Mouse (Mus musculus) heart, embryonic 16.5 days (tissue): ENCODE data around the gene Acsbg2. TPM values are rescaled to one million over a fixed set of nuclear protein-coding genes. Genes with fewer than 3 reads are reported as not detected.
A peak's percentile ranks its signal among the peaks of the same experiment; 100 is the strongest.
"Not testable (repeated sequence)": the region's sequence is repeated elsewhere in the genome, so short reads cannot be mapped to it uniquely, and the experiment has no call there.

Source experiments
- ATAC-seq: fragments of 200-750 bp; cut with Nextera tagmentation; replicated peaks from 2 replicates; pipeline ENCODE4 v1.8.0; 2017; ENCODE audit warnings: moderate number of reproducible peaks; ENCODE audit not compliant: insufficient read depth, low FRiP score; ENCODE audit errors: extremely low read depth
- H3K27ac ChIP-seq: fragments of 300-500 bp; sonication (generic); 2 replicates; pipeline ENCODE4 v1.5.1; 2014; ENCODE audit warnings: mild to moderate bottlenecking, low read length, control low read depth, moderate library complexity
- H3K27me3 ChIP-seq: fragments of 300-500 bp; sonication (generic); 2 replicates; pipeline ENCODE4 v1.6.1; 2014; ENCODE audit warnings: low read length, mixed read lengths; ENCODE audit not compliant: control insufficient read depth, insufficient read depth
- H3K36me3 ChIP-seq: fragments of 300-500 bp; sonication (generic); 2 replicates; pipeline ENCODE4 v1.6.1; 2014; ENCODE audit not compliant: control insufficient read depth, insufficient read depth
- H3K4me1 ChIP-seq: fragments of 300-500 bp; sonication (generic); 2 replicates; pipeline ENCODE4 v1.6.1; 2014; ENCODE audit warnings: low read length, mixed read lengths; ENCODE audit not compliant: control insufficient read depth, insufficient read depth
- H3K4me2 ChIP-seq: fragments of 300-500 bp; sonication (generic); 2 replicates; pipeline ENCODE4 v1.6.1; 2014; ENCODE audit warnings: low read depth, mild to moderate bottlenecking, control low read depth, low read length
- H3K4me3 ChIP-seq: fragments of 300-500 bp; sonication (generic); 2 replicates; pipeline ENCODE4 v1.5.1; 2014; ENCODE audit warnings: mild to moderate bottlenecking, control low read depth, low read length
- H3K9ac ChIP-seq: fragments of 300-500 bp; sonication (generic); 2 replicates; pipeline ENCODE4 v1.6.1; 2014; ENCODE audit warnings: low read length, control low read depth
- H3K9me3 ChIP-seq: fragments of 300-500 bp; sonication (generic); replicated peaks from 2 replicates; pipeline ENCODE4 v1.6.1; 2016; ENCODE audit warnings: low read length; ENCODE audit not compliant: control insufficient read depth
- WGBS: fragments of 180-500 bp; shearing (Covaris S2); extraction: QIAGEN DNeasy Blood & Tissue Kit; methylation state at CpG from one replicate; pipeline ENCODE4 v1.1.7; 2014; 5-methylcytosine and 5-hydroxymethylcytosine counted together
- polyA plus RNA-seq: library from polyadenylated mRNA; unstranded; fragments of >200 nt; fragmentation: Nextera tagmentation; extraction: Ambion mirVana; gene quantifications from 2 replicates; pipeline ENCODE4 v1.2.1, GENCODE M21; 2015

Acsbg2 gene
- not detected in 2 replicates for polyA plus RNA-seq

DNA sequence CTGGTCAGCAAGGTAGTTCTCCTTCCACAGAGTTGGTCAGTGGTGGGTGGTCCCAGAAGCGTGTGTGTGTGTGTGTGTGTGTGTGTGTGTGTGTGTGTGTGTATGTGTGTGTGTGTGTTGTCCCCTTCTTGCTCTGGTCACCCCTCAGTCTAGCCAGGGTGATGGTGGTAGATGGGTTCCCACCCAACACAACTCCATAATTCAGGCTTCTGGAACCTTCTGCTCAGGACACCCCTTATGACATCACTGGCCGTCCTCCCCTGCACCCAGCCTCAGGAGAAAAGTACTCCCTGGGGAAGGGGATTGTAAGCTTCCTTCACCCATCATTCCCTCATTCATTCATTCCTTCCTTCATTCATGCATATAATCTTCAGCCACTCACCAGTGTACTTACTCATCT lies at the start of gene Acsbg2:
Gene Acsbg2, minus strand, starts transcription at position 211 of the 400 bp plus-strand sequence.
- no peaks in the 10 kb centered on the region for H3K36me3 ChIP-seq
- ATAC-seq = no peak
- H3K9me3 ChIP-seq = no peaks in the 10 kb centered on the region
- H3K9ac ChIP-seq = no peak within 1 kb of the TSS
- no peaks in the 10 kb centered on the region for H3K4me1 ChIP-seq
- H3K4me3 ChIP-seq = no peak within 1 kb of the TSS
- no peaks in the 10 kb centered on the region for H3K27me3 ChIP-seq
- WGBS = 85% methylated on average over 2 of the region's 2 CpGs
- H3K4me2 ChIP-seq = no peak within 1 kb of the TSS
- no peak within 1 kb of the TSS for H3K27ac ChIP-seq

DNA sequence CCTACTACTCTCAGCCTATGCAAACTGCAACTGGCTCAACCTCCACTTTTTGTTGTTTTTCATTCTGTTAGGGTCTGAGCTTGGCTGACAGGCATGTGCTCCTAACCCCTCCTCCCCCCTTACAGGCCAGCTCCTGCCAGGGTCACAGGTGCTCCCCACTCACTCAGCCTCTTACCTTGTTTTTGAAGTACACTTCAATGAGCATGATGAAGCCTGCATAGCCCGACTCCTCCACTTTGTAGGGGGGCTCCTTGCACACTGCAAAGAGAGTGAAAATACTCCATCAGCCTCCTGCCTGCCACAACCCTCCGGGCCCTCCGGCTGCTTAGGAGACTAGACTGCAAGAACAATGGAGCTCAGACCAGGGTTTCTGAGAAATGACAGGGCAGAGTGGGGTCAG lies 45.5 kb upstream of the Acsbg2 start:
- H3K36me3 ChIP-seq = peaks cover 14% of the 10 kb centered on the region
- H3K4me1 ChIP-seq = no peaks in the 10 kb centered on the region
- 87% methylated on average over 3 of the region's 3 CpGs for WGBS
- H3K9ac ChIP-seq = no peak overlapping the region
- H3K27ac ChIP-seq = no peak overlapping the region
- no peaks in the 10 kb centered on the region for H3K9me3 ChIP-seq
- H3K27me3 ChIP-seq = no peaks in the 10 kb centered on the region
- no peak for ATAC-seq
- no peak overlapping the region for H3K4me2 ChIP-seq
- H3K4me3 ChIP-seq = no peak overlapping the region

DNA sequence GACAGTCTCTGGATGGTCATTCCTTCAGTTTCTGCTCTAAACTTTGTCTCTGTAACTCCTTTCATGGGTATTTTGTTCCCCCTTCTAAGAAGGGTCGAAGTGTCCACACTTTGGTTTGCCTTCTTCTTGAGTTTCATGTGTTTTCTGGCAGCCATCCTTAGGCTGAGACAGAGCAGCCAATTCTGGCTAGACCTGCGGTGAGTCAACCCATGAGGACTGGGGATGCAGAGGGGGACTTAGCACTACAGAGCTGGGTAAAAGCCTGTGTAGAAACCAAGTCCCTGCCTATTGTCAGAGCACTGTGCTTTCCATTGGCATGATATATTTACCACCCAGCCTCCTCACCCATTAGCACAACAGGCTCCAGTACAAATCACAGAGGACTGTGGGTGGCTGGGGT lies 42.9 kb upstream of the Acsbg2 start:
- no peak overlapping the region for H3K27ac ChIP-seq
- no peak overlapping the region for H3K4me3 ChIP-seq
- H3K4me2 ChIP-seq = no peak overlapping the region
- no peak overlapping the region for H3K9ac ChIP-seq
- H3K27me3 ChIP-seq = no peaks in the 10 kb centered on the region
- 82% methylated on average over 2 of the region's 2 CpGs for WGBS
- H3K36me3 ChIP-seq = peaks cover 9% of the 10 kb centered on the region; the same call in 1 of the 2 replicates
- H3K4me1 ChIP-seq = no peaks in the 10 kb centered on the region
- ATAC-seq = no peak
- H3K9me3 ChIP-seq = no peaks in the 10 kb centered on the region

GRCm38 (mm10) chr17:56913444-56913843 lies 39.2 kb upstream of the Acsbg2 start:
- Histone ChIP-seq H3K9ac (no peak overlapping the region), H3K36me3 (peaks cover 6% of the 10 kb centered on the region), H3K27ac (no peak overlapping the region), H3K4me2 (no peak overlapping the region), H3K9me3 (no peaks in the 10 kb centered on the region), H3K4me3 (no peak overlapping the region), H3K4me1 (peaks cover under 1% of the 10 kb centered on the region), H3K27me3 (no peaks in the 10 kb centered on the region)
- no peak for ATAC-seq

DNA sequence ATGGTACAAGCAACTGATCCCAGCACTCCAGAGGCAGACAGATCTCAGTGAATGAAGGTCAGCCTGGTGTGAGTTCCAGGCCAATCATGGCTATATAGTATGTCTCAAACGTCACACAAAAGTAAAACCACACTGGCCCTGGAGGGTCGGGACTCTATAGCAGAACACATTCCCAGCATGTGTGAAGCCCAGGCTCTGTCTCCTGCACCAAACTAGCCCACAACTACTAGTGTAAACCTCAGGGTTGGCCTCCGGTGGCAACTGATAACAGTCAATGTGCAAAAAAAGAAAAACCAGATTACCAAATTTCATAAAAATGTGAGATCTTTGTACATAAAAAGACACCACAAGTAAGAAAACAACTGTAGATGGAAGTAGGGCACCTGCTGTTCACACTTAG lies 38.8 kb upstream of the Acsbg2 start:
- Histone ChIP-seq H3K27me3 (no peaks in the 10 kb centered on the region), H3K4me2 (no peak overlapping the region), H3K9ac (no peak overlapping the region), H3K36me3 (peaks cover 6% of the 10 kb centered on the region), H3K9me3 (no peaks in the 10 kb centered on the region), H3K4me3 (no peak overlapping the region), H3K27ac (no peak overlapping the region), H3K4me1 (peaks cover 5% of the 10 kb centered on the region)
- ATAC-seq = no peak
- WGBS = 83% methylated on average over 3 of the region's 3 CpGs

GRCm38 (mm10) chr17:56909764-56910163 lies 35.5 kb upstream of the Acsbg2 start:
- H3K4me2 ChIP-seq, H3K27ac ChIP-seq, H3K9ac ChIP-seq, H3K4me3 ChIP-seq, H3K27me3 ChIP-seq, H3K36me3 ChIP-seq, H3K9me3 ChIP-seq, ATAC-seq: not testable (repeated sequence)
- H3K4me1 ChIP-seq = peaks cover 20% of the 10 kb centered on the region
- WGBS = 87% methylated on average over 2 of the region's 2 CpGs

DNA sequence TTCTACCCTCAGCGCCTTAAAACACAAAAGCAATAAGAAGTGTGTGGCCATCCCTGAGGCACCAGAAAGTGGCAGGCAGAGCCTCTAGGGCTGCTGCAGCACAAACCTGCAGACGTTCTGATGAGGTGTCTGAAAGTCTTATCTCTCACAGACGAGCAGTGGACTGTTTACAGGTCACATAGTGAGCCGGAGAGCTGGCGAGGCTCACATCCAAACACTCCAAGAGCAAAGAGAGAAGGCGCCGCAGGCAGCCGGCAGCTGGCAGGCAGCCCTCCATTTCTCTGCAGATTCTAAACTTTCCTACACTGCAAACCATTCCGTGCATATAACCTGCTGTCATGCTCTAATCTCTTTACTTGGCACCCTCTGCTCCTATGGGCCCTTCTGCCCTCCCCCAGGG lies 33.6 kb upstream of the Acsbg2 start:
- Histone ChIP-seq H3K4me1 (peaks cover 20% of the 10 kb centered on the region), H3K4me3 (no peak overlapping the region), H3K27me3 (no peaks in the 10 kb centered on the region), H3K9ac (no peak overlapping the region), H3K27ac (peak overlapping the region; percentile 38), H3K36me3 (peaks cover 11% of the 10 kb centered on the region), H3K9me3 (no peaks in the 10 kb centered on the region), H3K4me2 (0 out of 2 replicates have a peak overlapping the region, but pooled peaks have one; percentile 20)
- peak; percentile 61 for ATAC-seq
- WGBS = 29% methylated on average over 9 of the region's 9 CpGs

DNA sequence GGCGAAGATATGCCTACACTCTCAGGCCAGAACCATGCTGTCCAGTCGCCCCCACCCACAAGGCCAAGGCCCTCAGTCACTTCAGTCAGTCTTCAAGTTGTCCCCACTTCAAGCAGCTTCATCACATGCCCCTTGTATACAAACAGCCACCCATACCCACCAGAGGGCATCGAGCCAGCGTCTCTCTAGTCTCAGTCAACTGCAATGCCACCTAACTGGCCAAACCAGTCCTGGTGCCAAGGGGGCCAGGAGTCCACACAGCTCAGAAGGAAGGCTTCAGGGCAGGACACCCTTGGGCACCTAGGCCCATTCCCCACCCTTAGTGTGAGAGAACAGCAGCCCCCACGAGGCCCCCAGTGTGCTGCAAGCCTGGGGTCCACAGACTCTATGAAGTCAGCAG lies 32.8 kb upstream of the Acsbg2 start:
- 84% methylated on average over 5 of the region's 5 CpGs for WGBS
- no peak overlapping the region for H3K9ac ChIP-seq
- H3K4me1 ChIP-seq = peaks cover 20% of the 10 kb centered on the region
- peaks cover 13% of the 10 kb centered on the region for H3K36me3 ChIP-seq
- H3K4me3 ChIP-seq = no peak overlapping the region
- no peaks in the 10 kb centered on the region for H3K9me3 ChIP-seq
- no peaks in the 10 kb centered on the region for H3K27me3 ChIP-seq
- ATAC-seq = no peak
- H3K4me2 ChIP-seq = no peak overlapping the region
- no peak overlapping the region for H3K27ac ChIP-seq

- no peaks in the 10 kb centered on the region for H3K27me3 ChIP-seq
- H3K4me1 ChIP-seq = peaks cover 20% of the 10 kb centered on the region
- peaks cover 16% of the 10 kb centered on the region for H3K36me3 ChIP-seq
- no peak overlapping the region for H3K4me2 ChIP-seq
- H3K9me3 ChIP-seq = no peaks in the 10 kb centered on the region
- WGBS = 90% methylated on average over 3 of the region's 3 CpGs
- ATAC-seq = no peak
- H3K9ac ChIP-seq = no peak overlapping the region
- H3K4me3 ChIP-seq = no peak overlapping the region
- H3K27ac ChIP-seq = no peak overlapping the region
Observed at GRCm38 (mm10) chr17:56906166-56906565, 31.9 kb upstream of the Acsbg2 start.

DNA sequence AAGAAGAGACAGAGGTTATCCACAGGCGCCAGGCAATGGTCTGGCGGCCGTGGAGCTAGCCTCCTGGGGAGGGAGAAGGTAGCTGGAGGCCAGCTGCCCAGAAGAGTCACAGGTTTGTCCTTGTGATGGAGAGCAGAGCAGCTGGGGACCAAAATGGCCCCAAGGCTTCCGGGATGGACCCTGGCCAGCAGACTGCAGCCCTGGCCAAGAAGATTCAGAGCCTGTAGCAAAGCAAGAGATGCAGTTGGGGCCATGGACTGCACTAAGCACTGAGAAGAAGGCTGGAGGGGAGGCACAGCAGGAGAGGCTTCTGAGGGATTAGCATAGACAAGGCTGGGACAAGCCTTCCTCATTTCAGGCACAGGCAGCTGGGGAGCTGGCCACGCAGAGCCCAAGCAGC lies 28.5 kb upstream of the Acsbg2 start:
- WGBS = 87% methylated on average over 5 of the region's 5 CpGs
- peaks cover 27% of the 10 kb centered on the region; the same call in 1 of the 2 replicates for H3K36me3 ChIP-seq
- ATAC-seq = no peak
- H3K4me2 ChIP-seq = no peak overlapping the region
- no peaks in the 10 kb centered on the region for H3K27me3 ChIP-seq
- H3K4me3 ChIP-seq = no peak overlapping the region
- H3K9ac ChIP-seq = no peak overlapping the region
- no peaks in the 10 kb centered on the region for H3K9me3 ChIP-seq
- peaks cover 12% of the 10 kb centered on the region for H3K4me1 ChIP-seq
- H3K27ac ChIP-seq = no peak overlapping the region
